Mouse (Mus musculus) layer of hippocampus, postnatal 36 days (tissue): Measurements from ENCODE around the gene Tnfrsf1a. TPM values are rescaled to one million over a fixed set of nuclear protein-coding genes. Genes with fewer than 3 reads are reported as not detected.
A peak's percentile ranks its signal among the peaks of the same experiment; 100 is the strongest.

Experiments
- DNase-seq, 2 experiments: peaks; one replicate each; pipeline ENCODE4 v3.0.0; 2022
- total RNA-seq, 2 experiments: library from RNA; stranded (reverse); gene quantifications; 2 replicates each; pipeline ENCODE4 v1.2.3; 2021

Gene Tnfrsf1a
- total RNA-seq, 2 experiments from 2014 or later = 9.9 to 12.6 TPM

DNA sequence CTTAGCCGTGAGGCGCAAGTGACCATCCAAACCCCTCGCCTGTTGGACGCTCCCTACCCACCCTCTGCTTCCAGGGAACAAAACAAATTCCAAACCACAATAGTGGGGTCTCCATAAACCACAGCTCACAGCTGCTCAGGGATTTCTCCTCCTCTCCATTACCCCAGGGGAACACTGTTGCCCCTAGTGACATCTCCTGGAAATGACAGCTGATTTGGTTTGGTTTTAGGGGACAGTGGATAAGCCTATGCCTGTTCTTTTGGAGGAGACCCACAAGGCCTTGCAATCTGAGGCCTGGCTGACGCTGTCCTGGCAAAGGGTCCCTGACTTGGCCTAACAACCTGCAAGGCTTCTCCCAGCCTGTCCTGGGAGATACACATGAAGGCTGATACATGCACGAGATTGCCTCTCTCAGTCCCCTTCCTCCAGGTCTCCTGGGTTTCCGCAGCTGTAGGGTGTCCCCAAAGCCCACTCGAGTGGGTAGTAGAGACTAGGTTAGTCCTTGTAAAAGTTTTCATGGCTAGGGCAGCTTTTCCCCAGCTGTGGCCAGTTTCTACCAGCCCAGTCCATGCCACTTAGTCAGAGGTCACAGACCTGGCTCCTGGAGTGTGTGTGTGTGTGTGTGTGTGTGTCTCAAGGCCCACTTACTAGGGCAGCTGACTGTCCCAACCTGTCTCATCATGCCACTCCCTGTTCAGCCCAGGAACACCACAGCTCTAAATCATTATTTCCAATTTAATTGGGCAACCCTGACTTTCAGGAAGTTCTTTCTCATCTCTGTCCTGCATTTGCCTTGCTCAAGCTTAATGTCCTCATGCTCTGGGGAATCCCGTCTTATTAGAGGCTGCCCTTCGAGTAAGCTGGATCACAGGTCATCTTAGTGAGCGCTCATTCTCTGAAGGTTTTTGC lies 36.2 kb downstream of the Tnfrsf1a start:
- DNase-seq = no peak

GRCm38 (mm10) chr6:125386080-125386479 lies 36.9 kb downstream of the Tnfrsf1a start:
- no peak for DNase-seq

DNA sequence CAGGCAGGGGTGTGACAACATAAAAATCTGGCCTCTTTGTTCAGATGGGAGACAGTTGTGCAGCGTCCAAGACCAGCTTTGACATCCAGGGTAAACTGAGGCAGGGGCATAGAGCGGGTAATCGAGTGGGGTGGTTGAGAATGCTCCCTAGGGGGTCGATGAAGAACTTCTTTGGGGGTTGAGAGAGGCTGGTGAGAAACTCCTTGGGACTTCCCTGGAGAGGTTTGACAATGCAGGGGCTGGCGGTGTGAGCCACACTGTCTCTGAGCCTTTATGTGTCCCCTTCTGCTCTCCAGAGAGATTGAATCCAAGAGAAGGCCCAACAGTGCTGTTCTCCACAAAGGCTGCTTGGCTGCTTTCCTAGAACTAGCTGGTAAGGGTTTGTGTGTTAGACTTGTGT lies 40.7 kb downstream of the Tnfrsf1a start:
- DNase-seq = no peak

- DNase-seq = no peak
These were observed 56.6 kb downstream of the Tnfrsf1a start for GRCm38 (mm10) chr6:125405461-125406382.

DNA sequence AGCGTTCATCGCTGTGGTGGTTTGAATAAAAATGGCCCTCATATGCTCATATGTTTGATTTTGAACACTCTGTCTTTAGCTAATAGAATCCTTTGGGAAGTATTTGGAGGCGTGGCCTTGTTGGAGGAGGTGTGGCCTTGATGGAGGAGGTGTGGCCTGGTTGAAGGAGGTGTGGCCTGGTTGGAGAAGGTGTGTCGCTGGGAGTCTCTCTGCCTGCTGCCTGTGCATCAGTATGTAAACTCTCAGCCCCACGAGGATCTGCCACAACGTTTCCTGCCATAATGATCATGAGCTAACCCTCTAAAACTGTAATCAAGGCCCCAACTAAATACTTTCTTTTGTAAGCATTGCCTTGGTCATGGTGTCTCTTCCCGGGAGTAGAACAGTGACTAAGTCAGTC lies 58.1 kb downstream of the Tnfrsf1a start:
- DNase-seq = no peak

DNA sequence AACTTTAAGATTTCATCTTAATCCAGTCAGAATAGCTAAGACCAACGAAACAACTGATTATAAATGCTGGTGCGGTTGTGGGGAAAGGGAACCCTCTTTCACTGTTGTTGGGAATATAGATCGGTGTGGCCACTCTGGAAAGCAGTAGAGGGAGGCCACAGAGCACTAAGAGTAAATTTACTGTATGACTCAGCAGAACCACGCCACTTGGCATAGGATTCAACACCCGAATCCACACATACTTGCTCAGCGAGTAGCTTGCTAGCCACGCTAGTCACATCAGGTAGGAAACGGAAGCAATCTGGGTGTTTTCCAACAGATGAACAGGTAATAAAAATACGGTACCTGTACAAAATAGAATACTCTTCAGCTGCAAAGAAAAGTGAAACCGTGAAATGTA lies 58.5 kb downstream of the Tnfrsf1a start:
- no peak for DNase-seq

DNA sequence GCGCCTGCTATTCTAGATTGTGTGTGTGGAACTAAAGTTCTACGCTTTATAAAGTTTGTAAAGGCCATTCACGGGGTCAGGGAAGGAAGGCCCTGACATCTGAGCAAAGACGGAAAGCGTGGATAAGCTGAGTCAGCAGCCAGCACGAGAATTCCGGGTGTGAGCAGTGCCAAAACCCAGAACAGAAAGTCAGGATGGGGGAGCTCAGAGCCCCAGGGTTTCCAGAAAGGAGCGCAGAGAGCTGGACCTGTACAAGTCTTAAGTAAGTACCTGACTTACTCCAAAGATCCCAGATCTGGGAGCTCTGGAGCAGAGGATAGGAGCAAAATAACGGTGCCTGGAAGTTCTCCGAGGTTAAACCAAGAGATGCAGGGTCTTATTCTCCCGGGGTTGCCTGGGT lies 61.4 kb downstream of the Tnfrsf1a start:
- no peak for DNase-seq

DNA sequence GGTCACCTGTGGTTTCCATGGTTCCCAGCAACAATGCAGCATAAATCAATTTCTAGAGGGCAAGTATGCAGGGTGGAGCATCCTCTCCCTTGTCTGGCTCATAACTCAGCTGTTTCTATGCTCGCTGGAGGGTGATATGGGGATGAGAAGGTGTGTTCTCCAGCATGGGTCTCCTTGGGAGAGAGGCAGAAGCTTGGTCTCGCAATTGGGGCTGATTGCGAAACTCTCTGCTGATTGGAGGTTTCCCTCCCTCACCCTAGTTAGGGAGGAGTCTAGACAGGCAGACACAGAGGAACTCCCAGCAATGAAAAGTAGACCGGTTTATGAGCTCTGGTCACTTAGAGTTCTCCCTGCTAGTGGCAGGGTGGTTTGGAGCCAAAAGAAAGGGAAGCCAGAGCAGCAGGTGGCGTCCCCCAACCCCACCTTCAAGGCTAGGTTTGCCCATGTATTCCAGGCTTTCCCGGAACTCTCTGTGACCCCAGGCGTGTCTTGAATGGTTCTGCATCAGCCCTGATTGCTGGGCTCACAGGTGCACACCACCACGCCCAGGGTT lies 61.9 kb downstream of the Tnfrsf1a start:
- DNase-seq = peak in 1 of 2 experiments; percentile 1

- DNase-seq = no peak
These were observed 62.5 kb downstream of the Tnfrsf1a start for GRCm38 (mm10) chr6:125411661-125412060.

Other genes with a start within 250 kb of the Tnfrsf1a start
- 10 to 100 TPM; 30.2 to 34.4 TPM for gene Nop2, start 217.5 kb upstream of the Tnfrsf1a start, total RNA-seq
- gene Iffo1, start 204.1 kb upstream of the Tnfrsf1a start, total RNA-seq = 10 to 100 TPM; 67.5 to 68.9 TPM
- 1,000 to 10,000 TPM; 2,301 to 2,480 TPM for gene Gapdh, start 182.9 kb upstream of the Tnfrsf1a start, total RNA-seq
- gene Ncapd2, start 157.7 kb upstream of the Tnfrsf1a start, total RNA-seq = 10 to 100 TPM; 22.8 to 26.5 TPM
- 10 to 100 TPM; 70.7 to 72.3 TPM for gene Mrpl51, start 157.6 kb upstream of the Tnfrsf1a start, total RNA-seq
- gene Vamp1, start 133.8 kb upstream of the Tnfrsf1a start, total RNA-seq = 10 to 100 TPM; 75.3 to 80.4 TPM
- 1 to 10 TPM; 3.3 TPM for gene Tapbpl, start 117.5 kb upstream of the Tnfrsf1a start, total RNA-seq
- gene Cd27, start 112.4 kb upstream of the Tnfrsf1a start, total RNA-seq = not detected
- not detected for gene Tuba3a, start 63.3 kb upstream of the Tnfrsf1a start, total RNA-seq
- gene Ltbr, start 35.5 kb upstream of the Tnfrsf1a start, total RNA-seq = 1 to 10 TPM; 6.9 to 7.0 TPM
- gene Scnn1a, start 28.7 kb upstream of the Tnfrsf1a start, total RNA-seq = 1 to 10 TPM; 4.1 to 4.3 TPM
- under 1 TPM in 1 of 2 experiments, not detected in 1; 0.25 TPM for gene Plekhg6, start 31.4 kb downstream of the Tnfrsf1a start, total RNA-seq
- 10 to 100 TPM; 70.6 to 71.5 TPM for gene Cd9, start 145.4 kb downstream of the Tnfrsf1a start, total RNA-seq
- gene Vwf, start 197.4 kb downstream of the Tnfrsf1a start, total RNA-seq = 10 to 100 TPM; 12.2 to 13.1 TPM